Mouse (Mus musculus): ENCODE data around the gene Krt76. TPM values are rescaled to one million over a fixed set of nuclear protein-coding genes. Genes with fewer than 3 reads are reported as not detected.

Krt76 gene
- polyA plus RNA-seq, 1 experiment from 2014 or later, result not detected

DNA sequence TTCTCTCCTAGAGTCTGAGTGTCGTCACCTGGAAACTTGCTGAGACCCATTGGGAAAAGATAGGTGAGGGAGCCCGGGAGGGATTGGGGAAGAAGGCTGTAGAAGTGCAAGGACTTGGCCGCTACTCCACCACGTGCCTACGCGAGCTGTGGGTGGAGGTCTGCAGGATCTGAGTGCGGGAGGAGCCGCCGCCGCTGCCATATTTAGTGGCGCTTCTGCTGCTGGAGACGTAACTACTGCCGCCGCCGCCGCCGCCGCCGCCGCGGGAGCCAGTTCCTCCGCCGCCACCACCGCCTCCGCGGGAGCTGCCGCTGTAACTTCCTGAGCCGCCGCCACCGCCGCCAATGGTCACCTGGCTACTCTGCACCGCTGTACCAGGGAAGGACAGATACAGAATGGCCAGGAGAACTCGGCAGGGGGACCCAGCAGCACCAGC lies 33.0 kb downstream of the Krt76 start:
- no peak for ATAC-seq (ENCODE audit: insufficient number of reproducible peaks, insufficient read depth, low FRiP score, low read depth)
- H3K4me1 ChIP-seq (ENCODE audit: control insufficient read depth in 2 of 2, insufficient read depth in 2 of 2, low read length in 2 of 2), result peaks cover 0 to 6% of the 10 kb centered on the region in 2 experiments; a peak in 1 of 4 replicates

DNA sequence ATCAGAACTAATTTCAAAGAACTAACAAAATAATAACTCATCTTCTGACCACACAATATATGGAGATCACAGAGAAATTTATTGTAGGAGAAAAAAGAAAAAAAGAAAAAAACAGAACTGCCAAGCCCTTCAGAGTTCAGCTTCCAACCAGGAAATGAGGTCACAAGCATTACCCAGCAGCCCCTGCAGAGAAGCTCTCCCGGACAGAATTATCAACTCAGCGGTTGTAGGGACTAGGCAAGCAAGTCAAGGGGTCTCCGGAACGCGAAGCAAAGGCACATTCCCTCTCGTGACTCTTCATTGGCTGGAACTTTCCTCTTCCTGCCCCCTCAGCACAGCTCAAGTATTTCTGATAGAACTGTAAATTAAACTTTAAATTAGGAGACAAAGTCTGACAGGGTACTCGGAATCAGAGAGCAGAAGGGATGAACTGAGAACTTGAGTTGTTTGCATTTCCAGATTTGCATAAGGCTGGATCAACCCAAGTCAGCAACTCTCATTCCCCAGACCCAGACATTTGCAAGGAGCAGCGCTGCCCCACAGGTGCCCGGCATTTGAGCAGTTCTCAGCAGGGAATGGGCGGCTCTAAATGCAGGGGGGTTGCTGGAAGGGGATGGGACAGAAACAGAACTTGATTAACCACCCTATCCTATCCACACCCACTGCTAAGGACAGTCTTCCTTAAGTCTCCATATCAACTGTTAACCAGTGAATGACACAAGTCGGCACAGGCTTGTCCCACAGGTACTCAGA lies 33.9 kb downstream of the Krt76 start:
- H3K9ac ChIP-seq (ENCODE audit: low read length), result no peak overlapping the region
- no peaks in the 10 kb centered on the region for H3K9me3 ChIP-seq (ENCODE audit: control insufficient read depth, low read length)
- ATAC-seq (ENCODE audit: insufficient number of reproducible peaks, insufficient read depth, low FRiP score, low read depth), result no peak
- no peak overlapping the region for H3K4me3 ChIP-seq (ENCODE audit: control insufficient read depth in 1 of 2, insufficient read depth in 1 of 2, low read depth in 1 of 2, low read length in 2 of 2)
- H3K36me3 ChIP-seq (ENCODE audit: control insufficient read depth, insufficient read depth, low read length), result no peaks in the 10 kb centered on the region
- peak overlapping the region; percentile 86 for H3K4me2 ChIP-seq (ENCODE audit: low read length)
- H3K4me1 ChIP-seq (ENCODE audit: control insufficient read depth in 2 of 2, insufficient read depth in 2 of 2, low read length in 2 of 2), result peaks cover 0 to 6% of the 10 kb centered on the region in 2 experiments; a peak in 1 of 4 replicates
- H3K27me3 ChIP-seq (ENCODE audit: control insufficient read depth, insufficient read depth, low read length), result peaks cover 55% of the 10 kb centered on the region
- 6% methylated on average over 11 of the region's 11 CpGs for WGBS
- H3K27ac ChIP-seq (replicated peaks in 1 of 2; ENCODE audit: control insufficient read depth in 1 of 2, insufficient read depth in 1 of 2, low read depth in 2 of 2, low read length in 2 of 2), result no peak overlapping the region

More for the DNA sequence above, 33.0 kb downstream of the Krt76 start:
- Histone ChIP-seq H3K4me2 (ENCODE audit: low read length) (peak overlapping the region; percentile 86), H3K27me3 (ENCODE audit: control insufficient read depth, insufficient read depth, low read length) (peaks cover 49% of the 10 kb centered on the region), H3K36me3 (ENCODE audit: control insufficient read depth, insufficient read depth, low read length) (no peaks in the 10 kb centered on the region), H3K9me3 (ENCODE audit: control insufficient read depth, low read length) (no peaks in the 10 kb centered on the region), H3K9ac (ENCODE audit: low read length) (peak overlapping the region; percentile 38), H3K4me3 (ENCODE audit: control insufficient read depth in 1 of 2, insufficient read depth in 1 of 2, low read depth in 1 of 2, low read length in 2 of 2) (peak overlapping the region; percentile 37 to 48), H3K27ac (replicated peaks in 1 of 2; ENCODE audit: control insufficient read depth in 1 of 2, insufficient read depth in 1 of 2, low read depth in 2 of 2, low read length in 2 of 2) (no peak overlapping the region)
- WGBS, result under 1% methylated on average over 33 of the region's 33 CpGs

DNA sequence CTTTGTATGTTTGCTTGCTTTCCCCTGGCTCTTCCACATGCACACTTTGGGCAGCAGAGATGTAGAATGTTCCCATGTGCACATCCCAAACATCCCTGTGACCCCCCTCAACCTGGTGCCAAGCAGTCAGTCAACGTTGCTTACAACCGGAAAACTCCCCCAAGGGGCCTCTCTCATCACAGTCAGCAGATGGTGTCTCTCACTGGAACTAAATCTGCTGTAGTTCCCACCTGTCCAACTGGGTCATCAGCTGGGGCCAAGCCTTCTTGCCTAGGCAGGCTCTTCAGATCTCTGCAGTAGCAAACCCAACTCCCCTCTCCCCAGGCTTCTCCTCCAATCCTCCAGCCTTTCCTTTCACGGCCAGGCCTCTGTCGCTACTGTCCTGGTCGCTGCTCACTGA lies 36.0 kb downstream of the Krt76 start:
- Histone ChIP-seq H3K4me1 (ENCODE audit: control insufficient read depth in 2 of 2, insufficient read depth in 2 of 2, low read length in 2 of 2) (peaks cover 0 to 6% of the 10 kb centered on the region in 2 experiments; a peak in 1 of 4 replicates), H3K27me3 (ENCODE audit: control insufficient read depth, insufficient read depth, low read length) (peaks cover 69% of the 10 kb centered on the region), H3K4me2 (ENCODE audit: low read length) (no peak overlapping the region), H3K9me3 (ENCODE audit: control insufficient read depth, low read length) (no peaks in the 10 kb centered on the region), H3K27ac (replicated peaks in 1 of 2; ENCODE audit: control insufficient read depth in 1 of 2, insufficient read depth in 1 of 2, low read depth in 2 of 2, low read length in 2 of 2) (no peak overlapping the region), H3K9ac (ENCODE audit: low read length) (no peak overlapping the region), H3K4me3 (ENCODE audit: control insufficient read depth in 1 of 2, insufficient read depth in 1 of 2, low read depth in 1 of 2, low read length in 2 of 2) (no peak overlapping the region), H3K36me3 (ENCODE audit: control insufficient read depth, insufficient read depth, low read length) (no peaks in the 10 kb centered on the region)
- 47% methylated on average over 5 of the region's 5 CpGs for WGBS
- ATAC-seq (ENCODE audit: insufficient number of reproducible peaks, insufficient read depth, low FRiP score, low read depth), result no peak

DNA sequence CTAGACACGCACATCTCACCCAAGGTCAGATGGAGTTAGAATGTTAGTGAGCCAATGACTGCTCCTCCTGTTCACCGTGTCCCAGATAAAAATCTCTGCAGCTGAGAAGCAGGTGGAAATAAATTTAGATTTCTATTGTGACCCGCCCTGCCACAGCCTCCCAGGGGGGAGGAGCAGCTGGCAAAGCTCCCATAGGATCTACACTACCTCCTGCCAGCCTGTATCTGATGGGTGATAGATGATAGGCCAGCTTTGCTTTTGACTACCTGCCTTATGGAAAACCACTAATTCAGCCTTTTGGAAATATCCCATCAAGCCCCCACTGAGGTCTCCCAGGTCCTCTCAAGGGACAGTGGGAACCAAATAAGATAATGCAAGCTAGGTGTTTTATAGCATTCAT lies 37.0 kb downstream of the Krt76 start:
- WGBS, result 57% methylated on average over 3 of the region's 3 CpGs

DNA sequence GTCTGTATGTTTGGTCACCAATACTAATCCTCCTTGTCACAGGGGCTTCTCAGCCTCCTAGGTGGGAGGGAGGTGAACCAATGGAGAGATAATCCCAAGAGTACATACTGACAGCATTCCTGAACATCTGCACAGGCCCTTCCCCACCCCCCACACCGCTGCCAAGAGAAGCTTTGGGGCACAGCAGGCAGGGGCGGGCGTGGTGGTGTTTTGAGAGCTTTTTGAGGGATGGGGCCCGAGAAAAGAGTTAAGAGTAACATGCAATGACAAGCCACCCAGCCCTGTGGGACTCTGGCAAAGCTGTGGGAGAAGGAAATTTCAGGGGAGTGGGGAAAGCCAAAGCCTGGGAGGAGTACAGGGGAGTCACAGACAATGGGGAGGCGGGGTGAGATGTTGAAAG lies 38.4 kb downstream of the Krt76 start:
- peaks cover 66% of the 10 kb centered on the region for H3K27me3 ChIP-seq (ENCODE audit: control insufficient read depth, insufficient read depth, low read length)
- no peak for ATAC-seq (ENCODE audit: insufficient number of reproducible peaks, insufficient read depth, low FRiP score, low read depth)
- no peak overlapping the region for H3K27ac ChIP-seq (replicated peaks in 1 of 2; ENCODE audit: control insufficient read depth in 1 of 2, insufficient read depth in 1 of 2, low read depth in 2 of 2, low read length in 2 of 2)
- H3K9me3 ChIP-seq (ENCODE audit: control insufficient read depth, low read length), result no peaks in the 10 kb centered on the region
- H3K4me2 ChIP-seq (ENCODE audit: low read length), result no peak overlapping the region
- WGBS, result 11% methylated on average over 5 of the region's 5 CpGs
- H3K36me3 ChIP-seq (ENCODE audit: control insufficient read depth, insufficient read depth, low read length), result no peaks in the 10 kb centered on the region
- H3K4me1 ChIP-seq (ENCODE audit: control insufficient read depth in 2 of 2, insufficient read depth in 2 of 2, low read length in 2 of 2), result peaks cover 0 to under 1% of the 10 kb centered on the region in 2 experiments; a peak in 1 of 4 replicates
- H3K9ac ChIP-seq (ENCODE audit: low read length), result no peak overlapping the region
- H3K4me3 ChIP-seq (ENCODE audit: control insufficient read depth in 1 of 2, insufficient read depth in 1 of 2, low read depth in 1 of 2, low read length in 2 of 2), result no peak overlapping the region

More for the DNA sequence above, 37.0 kb downstream of the Krt76 start:
- Histone ChIP-seq H3K27me3 (ENCODE audit: control insufficient read depth, insufficient read depth, low read length) (peaks cover 71% of the 10 kb centered on the region), H3K27ac (replicated peaks in 1 of 2; ENCODE audit: control insufficient read depth in 1 of 2, insufficient read depth in 1 of 2, low read depth in 2 of 2, low read length in 2 of 2) (no peak overlapping the region), H3K4me2 (ENCODE audit: low read length) (no peak overlapping the region), H3K36me3 (ENCODE audit: control insufficient read depth, insufficient read depth, low read length) (no peaks in the 10 kb centered on the region), H3K4me3 (ENCODE audit: control insufficient read depth in 1 of 2, insufficient read depth in 1 of 2, low read depth in 1 of 2, low read length in 2 of 2) (no peak overlapping the region), H3K9ac (ENCODE audit: low read length) (no peak overlapping the region), H3K4me1 (ENCODE audit: control insufficient read depth in 2 of 2, insufficient read depth in 2 of 2, low read length in 2 of 2) (peaks cover 0 to 6% of the 10 kb centered on the region in 2 experiments; a peak in 1 of 4 replicates), H3K9me3 (ENCODE audit: control insufficient read depth, low read length) (no peaks in the 10 kb centered on the region)
- ATAC-seq (ENCODE audit: insufficient number of reproducible peaks, insufficient read depth, low FRiP score, low read depth), result no peak

DNA sequence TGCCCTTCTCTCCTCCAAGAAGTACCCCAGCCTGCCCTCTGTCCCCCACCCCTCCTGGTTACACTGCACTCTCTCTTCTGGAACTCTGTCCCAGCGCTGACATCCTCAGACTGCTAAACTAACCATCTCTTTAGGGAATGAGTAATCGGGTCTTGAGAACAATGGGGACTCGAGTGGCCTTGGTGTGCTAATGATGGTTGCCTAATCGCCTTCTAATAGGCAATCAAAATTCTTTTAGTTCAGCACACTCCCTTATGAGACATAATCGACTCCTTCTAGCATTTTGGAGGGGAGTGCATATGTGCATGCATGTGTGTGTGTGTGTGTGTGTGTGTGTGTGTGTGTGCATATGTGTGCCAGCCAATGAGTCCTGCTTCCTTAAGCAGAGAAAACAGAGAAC lies 40.1 kb downstream of the Krt76 start:
- no peaks in the 10 kb centered on the region for H3K9me3 ChIP-seq (ENCODE audit: control insufficient read depth, low read length)
- H3K36me3 ChIP-seq (ENCODE audit: control insufficient read depth, insufficient read depth, low read length), result no peaks in the 10 kb centered on the region
- no peak overlapping the region for H3K9ac ChIP-seq (ENCODE audit: low read length)
- WGBS, result 42% methylated on average over 5 of the region's 5 CpGs
- ATAC-seq (ENCODE audit: insufficient number of reproducible peaks, insufficient read depth, low FRiP score, low read depth), result no peak
- no peak overlapping the region for H3K4me3 ChIP-seq (ENCODE audit: control insufficient read depth in 1 of 2, insufficient read depth in 1 of 2, low read depth in 1 of 2, low read length in 2 of 2)
- no peak overlapping the region for H3K4me2 ChIP-seq (ENCODE audit: low read length)
- peaks cover 53% of the 10 kb centered on the region for H3K27me3 ChIP-seq (ENCODE audit: control insufficient read depth, insufficient read depth, low read length)
- no peak overlapping the region for H3K27ac ChIP-seq (replicated peaks in 1 of 2; ENCODE audit: control insufficient read depth in 1 of 2, insufficient read depth in 1 of 2, low read depth in 2 of 2, low read length in 2 of 2)
- H3K4me1 ChIP-seq (ENCODE audit: control insufficient read depth in 2 of 2, insufficient read depth in 2 of 2, low read length in 2 of 2), result no peaks in the 10 kb centered on the region

DNA sequence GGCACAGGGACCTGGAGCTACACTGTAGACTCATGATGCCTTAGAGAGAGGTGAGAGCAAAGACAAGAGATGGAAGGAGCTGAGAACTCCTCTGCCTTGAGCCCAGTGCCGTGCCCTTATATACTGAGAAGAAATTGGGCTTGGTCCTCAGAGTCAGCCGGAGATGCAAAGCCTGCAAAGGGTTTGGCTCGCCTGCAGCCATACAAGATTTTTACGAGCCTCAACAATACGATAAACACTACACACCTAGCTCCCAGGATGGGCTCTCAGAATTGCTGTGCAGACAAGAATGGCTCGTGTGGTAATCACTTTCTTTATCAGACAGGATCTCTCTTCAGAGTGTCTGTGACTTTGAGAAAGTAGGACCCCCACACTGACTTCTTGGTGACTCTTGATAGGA lies 42.0 kb downstream of the Krt76 start, which contains the start of gene Krt1:
Krt1 (minus strand) TSS at position 101 of the 400 bp plus-strand sequence.
- no peaks in the 10 kb centered on the region for H3K4me1 ChIP-seq (ENCODE audit: control insufficient read depth in 2 of 2, insufficient read depth in 2 of 2, low read length in 2 of 2)
- H3K9ac ChIP-seq (ENCODE audit: low read length), result no peak within 1 kb of the TSS
- peaks cover 52% of the 10 kb centered on the region for H3K27me3 ChIP-seq (ENCODE audit: control insufficient read depth, insufficient read depth, low read length)
- no peak within 1 kb of the TSS for H3K4me3 ChIP-seq (ENCODE audit: control insufficient read depth in 1 of 2, insufficient read depth in 1 of 2, low read depth in 1 of 2, low read length in 2 of 2)
- no peak within 1 kb of the TSS for H3K27ac ChIP-seq (replicated peaks in 1 of 2; ENCODE audit: control insufficient read depth in 1 of 2, insufficient read depth in 1 of 2, low read depth in 2 of 2, low read length in 2 of 2)
- no peak for ATAC-seq (ENCODE audit: insufficient number of reproducible peaks, insufficient read depth, low FRiP score, low read depth)
- WGBS, result 65% methylated on average over 6 of the region's 6 CpGs
- no peak within 1 kb of the TSS for H3K4me2 ChIP-seq (ENCODE audit: low read length)
- H3K36me3 ChIP-seq (ENCODE audit: control insufficient read depth, insufficient read depth, low read length), result no peaks in the 10 kb centered on the region
- H3K9me3 ChIP-seq (ENCODE audit: control insufficient read depth, low read length), result no peaks in the 10 kb centered on the region

All from heart, embryonic 14.5 days (tissue).